Mouse (Mus musculus): ENCODE data around the gene Cd59b. TPM values are rescaled to one million over a fixed set of nuclear protein-coding genes. Genes with fewer than 3 reads are reported as not detected.
"Not testable (repeated sequence)": the region's sequence is repeated elsewhere in the genome, so short reads cannot be mapped to it uniquely, and the experiment has no call there.

The Cd59b gene
- total RNA-seq, 2 experiments from 2014 or later, result 2.4 to 2.5 TPM

GRCm38 (mm10) chr2:104111170-104111797, 41.6 kb downstream of the Cd59b start:
- DNase-seq; intact Hi-C loops (cut with DNase I): not testable (repeated sequence)

- DNase-seq; intact Hi-C loops (cut with DNase I): not testable (repeated sequence)
Measured at GRCm38 (mm10) chr2:104113563-104113962, 43.9 kb downstream of the Cd59b start.

GRCm38 (mm10) chr2:104114898-104115297, 45.2 kb downstream of the Cd59b start:
- intact Hi-C loops (cut with DNase I), result no loop called here
- no peak for DNase-seq

GRCm38 (mm10) chr2:104117173-104117572, 47.5 kb downstream of the Cd59b start:
- DNase-seq; intact Hi-C loops (cut with DNase I): not testable (repeated sequence)

GRCm38 (mm10) chr2:104119097-104119496, 49.4 kb downstream of the Cd59b start:
- DNase-seq, result no peak
- intact Hi-C loops (cut with DNase I), result no loop called here

GRCm38 (mm10) chr2:104120312-104120711, 50.7 kb downstream of the Cd59b start:
- intact Hi-C loops (cut with DNase I), result loop anchor here (2.0 to 5.0 kb wide), 2 partner anchors 38 to 86 kb away; no protein-coding TSS in a partner anchor
- DNase-seq, result peak; percentile 49 to 50

GRCm38 (mm10) chr2:104121681-104122504, 52.2 kb downstream of the Cd59b start:
- DNase-seq, result no peak
- intact Hi-C loops (cut with DNase I), result loop anchor here (2.0 to 5.0 kb wide), 2 partner anchors 40 to 87 kb away; no protein-coding TSS in a partner anchor

GRCm38 (mm10) chr2:104122505-104123378, 53.1 kb downstream of the Cd59b start, which contains the start of gene A930018P22Rik:
TSS of gene A930018P22Rik (plus strand) at chr2:104122769.
- peak; percentile 95 to 96 for DNase-seq
- intact Hi-C loops (cut with DNase I), result loop anchor here (5.0 kb wide), 1 partner anchor 40 kb away; no protein-coding TSS in a partner anchor

GRCm38 (mm10) chr2:104123540-104123939, 53.9 kb downstream of the Cd59b start:
- intact Hi-C loops (cut with DNase I), result loop anchor here (5.0 kb wide), 1 partner anchor 41 kb away; no protein-coding TSS in a partner anchor

GRCm38 (mm10) chr2:104124071-104124470, 54.4 kb downstream of the Cd59b start:
- intact Hi-C loops (cut with DNase I), result loop anchor here (5.0 kb wide), 1 partner anchor 42 kb away; no protein-coding TSS in a partner anchor
- DNase-seq, result no peak

More at GRCm38 (mm10) chr2:104123540-104123939, 53.9 kb downstream of the Cd59b start:
- no peak for DNase-seq

- no peak for DNase-seq
Measured at GRCm38 (mm10) chr2:104128803-104129531, 59.3 kb downstream of the Cd59b start.

GRCm38 (mm10) chr2:104130165-104130564, 60.5 kb downstream of the Cd59b start:
- intact Hi-C loops (cut with DNase I), result loop anchor here (5.0 to 10.0 kb wide), 2 partner anchors 457 to 545 kb away; no protein-coding TSS in a partner anchor
- DNase-seq, result no peak

More at GRCm38 (mm10) chr2:104128803-104129531, 59.3 kb downstream of the Cd59b start:
- intact Hi-C loops (cut with DNase I), result no loop called here

- intact Hi-C loops (cut with DNase I), result loop anchor here (5.0 to 10.0 kb wide), 2 partner anchors 456 to 544 kb away; no protein-coding TSS in a partner anchor
- DNase-seq, result peak; percentile 41 to 56
Measured at GRCm38 (mm10) chr2:104130969-104131368, 61.3 kb downstream of the Cd59b start.

- DNase-seq, result no peak
- intact Hi-C loops (cut with DNase I), result loop anchor here (5.0 to 10.0 kb wide), 2 partner anchors 455 to 542 kb away; no protein-coding TSS in a partner anchor
Measured at GRCm38 (mm10) chr2:104132266-104132859, 62.7 kb downstream of the Cd59b start.

GRCm38 (mm10) chr2:104133042-104133810, 63.6 kb downstream of the Cd59b start:
- intact Hi-C loops (cut with DNase I), result loop anchor here (5.0 to 10.0 kb wide), 2 partner anchors 454 to 542 kb away; no protein-coding TSS in a partner anchor
- DNase-seq, result no peak

- DNase-seq, result peak; percentile 76 to 82
- intact Hi-C loops (cut with DNase I), result loop anchor here (1.0 to 10.0 kb wide), 3 partner anchors 288 to 540 kb away; no protein-coding TSS in a partner anchor
Measured at GRCm38 (mm10) chr2:104134150-104135056, 64.8 kb downstream of the Cd59b start.

GRCm38 (mm10) chr2:104135920-104136319, 66.3 kb downstream of the Cd59b start:
- DNase-seq, result no peak
- intact Hi-C loops (cut with DNase I), result loop anchor here (10.0 kb wide), 1 partner anchor 539 kb away; no protein-coding TSS in a partner anchor
